Mouse (Mus musculus) adrenal gland, adult 8-10 months (tissue): ENCODE data around the gene Ky. TPM values are rescaled to one million over a fixed set of nuclear protein-coding genes. Genes with fewer than 3 reads are reported as not detected.
A peak's percentile ranks its signal among the peaks of the same experiment; 100 is the strongest.

Source experiments
- DNase-seq: peaks from one replicate; pipeline ENCODE4 v3.0.0; 2022
- total RNA-seq, 4 experiments: library from RNA; stranded (reverse); gene quantifications; 2 replicates each; pipeline ENCODE4 v1.2.4; 2022

Ky gene
- 1 to 10 TPM in 1 of 4 experiments, under 1 TPM in 3; 0.56 to 1.9 (median 0.72) TPM for total RNA-seq

DNA sequence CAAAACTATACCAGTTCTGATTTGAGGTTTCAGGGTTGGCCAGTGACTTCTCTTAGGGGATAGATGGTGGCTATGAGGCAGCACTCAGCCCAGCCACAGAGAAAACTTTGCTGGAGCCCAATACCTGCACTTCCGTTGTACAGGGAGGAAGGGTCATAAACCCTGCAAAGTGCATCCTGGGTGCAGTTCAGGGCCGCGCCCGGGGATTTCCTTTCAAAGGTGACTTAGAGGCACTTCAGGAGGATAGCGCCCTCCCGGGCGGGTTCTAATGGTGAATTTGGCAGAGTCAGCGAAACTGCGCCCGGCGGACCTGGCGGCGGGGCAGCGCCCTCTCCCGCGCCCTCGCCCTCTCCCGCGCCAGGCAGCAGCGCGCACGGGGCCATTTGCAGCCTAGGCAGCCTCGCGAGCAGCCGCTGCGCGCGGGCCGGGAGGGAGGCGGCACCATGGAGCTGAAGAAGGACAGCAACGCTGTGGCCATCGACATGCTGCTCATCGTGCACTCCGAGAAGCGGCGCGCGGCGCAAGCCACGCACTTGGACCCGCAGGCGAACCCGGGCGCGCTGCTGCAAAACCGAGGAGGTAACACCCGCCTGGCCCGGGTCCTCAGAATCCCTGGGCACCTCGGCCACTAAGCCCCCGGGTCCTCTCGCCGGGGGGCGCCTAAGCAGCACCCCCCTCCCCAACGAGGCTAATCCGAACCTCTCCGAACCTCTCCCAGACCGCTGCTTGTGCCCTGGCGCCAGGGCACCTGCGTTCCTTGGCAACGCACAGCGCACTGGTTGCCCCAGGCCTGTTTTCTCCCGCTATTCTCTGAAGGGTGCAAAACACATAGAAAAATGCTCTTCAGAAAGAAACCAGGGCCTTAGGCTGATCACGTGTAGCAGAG, at the start of gene Ky:
Gene Ky (plus strand): TSS at position 51 of the 886 bp plus-strand sequence.
- no peak for DNase-seq

- DNase-seq, result no peak
Observed at GRCm38 (mm10) chr9:102462251-102462650, 43.3 kb upstream of the Ky start.

- DNase-seq, result no peak
Observed at GRCm38 (mm10) chr9:102465044-102465443, 40.5 kb upstream of the Ky start.

GRCm38 (mm10) chr9:102465726-102466125, 39.8 kb upstream of the Ky start:
- DNase-seq, result no peak

DNA sequence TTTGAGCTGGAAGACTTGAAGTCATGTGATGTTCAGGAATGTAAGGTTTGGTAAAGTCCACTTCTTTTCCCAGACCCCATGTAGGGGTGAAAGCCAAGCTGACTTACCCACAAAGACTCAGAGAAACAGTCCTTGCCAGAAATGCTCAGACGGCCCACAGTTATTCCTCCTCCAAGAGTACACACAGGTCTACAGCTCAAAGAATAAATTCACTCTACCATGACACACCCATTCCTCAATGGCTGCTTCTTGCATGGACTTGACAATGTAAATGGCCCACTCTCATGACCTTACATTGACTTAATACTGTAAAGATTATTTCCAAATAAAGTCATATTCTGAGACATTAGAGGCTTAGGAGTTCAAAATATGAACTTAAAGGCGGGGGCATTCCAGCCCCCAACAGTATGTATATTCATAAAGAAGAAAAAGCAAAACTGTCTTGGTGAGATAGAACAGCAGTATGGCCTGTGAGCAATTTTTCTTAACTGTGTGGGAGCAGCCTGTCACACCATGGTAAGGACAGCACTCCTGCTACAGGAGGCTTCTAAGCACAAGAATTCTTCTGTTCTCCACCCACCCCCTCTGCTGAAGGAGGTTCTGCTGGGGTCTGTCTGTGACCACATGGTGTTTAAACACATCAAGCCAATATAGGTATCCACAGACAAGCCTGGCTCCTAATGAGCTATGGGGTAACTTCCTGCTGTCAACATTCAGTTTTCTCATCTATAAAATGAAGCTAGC, 35.3 kb upstream of the Ky start:
- no peak for DNase-seq

DNA sequence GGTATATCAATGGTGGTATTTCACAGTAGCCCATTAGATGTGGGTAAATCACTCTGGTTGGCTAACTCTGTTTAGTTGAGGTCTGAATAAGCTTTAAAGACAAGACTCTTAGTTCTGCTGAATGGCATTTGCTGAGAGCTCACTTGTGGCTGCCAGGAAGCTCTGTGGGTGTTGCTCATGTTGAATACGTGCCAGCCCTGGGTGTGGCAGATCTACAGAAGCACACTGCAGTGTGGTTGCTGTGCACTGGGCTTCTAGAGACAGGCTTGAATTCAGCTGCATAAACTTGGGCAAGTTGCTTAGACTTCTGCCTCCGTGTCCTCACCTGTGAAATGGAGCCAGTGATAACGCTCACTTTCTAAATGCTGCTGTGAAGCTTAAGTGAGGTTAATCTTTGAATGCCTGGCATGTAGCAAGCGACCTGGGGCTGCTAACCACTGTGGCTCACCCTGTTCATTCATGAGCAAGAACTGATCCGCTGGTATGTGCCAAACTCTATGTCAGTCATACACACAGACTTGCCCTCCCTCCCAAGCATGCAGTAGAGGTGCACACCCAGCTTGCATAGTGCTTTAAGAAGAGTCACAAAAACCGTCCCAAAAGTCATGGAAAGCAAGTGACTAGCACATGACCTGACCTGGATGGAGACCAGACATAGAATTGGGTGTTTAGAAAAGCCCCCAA, 27.6 kb upstream of the Ky start:
- DNase-seq, result no peak

DNA sequence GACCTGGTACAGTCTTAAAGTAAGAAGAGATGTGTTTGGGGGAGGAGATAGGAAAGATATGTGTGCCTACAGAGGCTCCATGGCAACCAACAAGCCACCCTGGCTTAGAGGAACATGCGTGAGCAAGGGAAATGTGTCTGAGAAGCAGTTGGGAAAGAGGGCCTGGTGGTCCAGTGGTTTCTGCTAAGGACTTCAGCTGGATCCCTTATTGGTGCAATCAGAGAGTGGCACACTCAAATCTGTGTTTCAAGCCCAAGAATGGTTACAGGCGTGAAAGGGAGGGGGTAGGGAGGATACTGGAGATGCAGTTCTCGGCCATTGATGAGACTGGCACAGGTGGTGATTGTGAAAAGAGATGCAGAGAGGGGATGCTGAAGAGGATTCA, 27.1 kb upstream of the Ky start:
- DNase-seq, result no peak

GRCm38 (mm10) chr9:102479022-102479421, 26.5 kb upstream of the Ky start:
- peak; percentile 49 for DNase-seq

DNA sequence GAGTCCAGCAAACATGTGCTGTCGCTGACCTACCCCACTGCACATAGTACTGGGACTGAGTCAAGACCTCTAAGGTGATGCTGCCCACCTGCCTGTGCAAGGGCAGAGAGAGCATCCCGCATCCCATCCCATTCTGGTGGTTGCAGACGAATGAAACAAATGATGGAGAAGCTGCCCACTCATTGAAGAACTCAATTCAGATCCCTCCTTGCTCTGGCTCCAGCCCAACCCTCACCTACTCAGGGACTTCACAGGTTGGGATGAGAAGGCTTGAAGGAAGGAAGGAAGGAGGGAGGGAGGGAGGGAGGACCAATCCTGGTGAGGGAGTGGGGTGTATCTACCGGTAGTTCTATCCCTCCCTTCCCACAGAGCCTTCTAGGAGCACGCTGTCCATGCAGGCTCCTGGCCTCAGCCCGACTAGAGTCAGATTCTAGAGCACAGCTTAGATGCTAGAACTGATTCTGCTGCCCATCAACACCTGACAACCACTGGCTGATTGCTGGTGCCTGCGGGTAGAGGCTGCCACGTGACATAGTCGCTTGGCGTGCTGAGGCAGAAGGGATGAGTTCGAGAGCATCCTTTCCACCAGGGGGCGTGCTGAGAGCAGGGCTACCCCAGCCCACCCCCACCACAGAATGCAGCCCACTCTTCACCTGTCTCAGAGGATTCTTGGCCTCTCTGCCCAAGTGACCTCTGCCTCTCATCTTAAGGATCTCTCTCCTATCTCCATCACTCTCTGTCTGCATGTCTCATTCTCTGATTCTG, 13.3 kb upstream of the Ky start:
- DNase-seq, result no peak

- peak; percentile 50 for DNase-seq
Observed at GRCm38 (mm10) chr9:102493044-102493443, 12.5 kb upstream of the Ky start.

- no peak for DNase-seq
Observed at GRCm38 (mm10) chr9:102493916-102494315, 11.6 kb upstream of the Ky start.

DNA sequence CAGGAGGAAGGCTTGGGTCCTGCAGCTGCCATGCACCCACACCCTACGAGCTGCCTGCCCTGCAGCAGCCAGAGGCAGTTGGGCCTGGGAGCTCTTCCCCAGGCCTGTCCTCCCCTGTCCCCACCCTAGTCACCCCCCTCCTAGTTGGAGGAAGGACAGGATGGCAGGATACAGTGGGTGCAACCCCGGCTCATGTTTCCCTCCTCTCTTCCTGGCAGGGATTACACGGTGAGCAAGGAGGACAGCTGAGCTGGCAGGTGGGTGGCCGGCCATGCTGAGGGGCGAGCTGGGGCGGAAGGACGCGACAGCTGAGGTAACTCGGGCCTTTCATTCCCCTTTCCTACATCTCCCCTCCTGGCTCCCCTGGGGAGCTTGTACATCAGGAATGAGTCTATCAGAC, 11.1 kb upstream of the Ky start:
- no peak for DNase-seq

DNA sequence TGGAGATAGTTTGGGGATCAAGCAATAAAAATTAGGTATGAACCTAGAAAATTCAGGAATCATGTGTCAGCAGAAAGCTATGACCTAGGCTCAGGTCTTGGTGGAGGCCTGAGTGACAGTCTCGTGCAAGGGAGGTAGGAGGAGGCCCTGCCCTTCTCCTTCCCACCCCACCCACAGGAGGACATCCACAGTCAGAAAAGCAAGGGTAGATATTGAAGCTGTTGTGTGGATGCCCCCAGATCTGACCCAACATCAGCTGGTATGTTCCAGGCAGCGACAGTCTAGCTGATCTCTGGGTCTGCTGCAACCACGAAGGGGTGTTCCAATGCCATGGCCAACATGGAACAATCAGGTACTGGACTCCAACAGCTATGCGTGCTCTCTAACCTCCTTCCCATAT, 10.3 kb upstream of the Ky start:
- DNase-seq, result no peak

DNA sequence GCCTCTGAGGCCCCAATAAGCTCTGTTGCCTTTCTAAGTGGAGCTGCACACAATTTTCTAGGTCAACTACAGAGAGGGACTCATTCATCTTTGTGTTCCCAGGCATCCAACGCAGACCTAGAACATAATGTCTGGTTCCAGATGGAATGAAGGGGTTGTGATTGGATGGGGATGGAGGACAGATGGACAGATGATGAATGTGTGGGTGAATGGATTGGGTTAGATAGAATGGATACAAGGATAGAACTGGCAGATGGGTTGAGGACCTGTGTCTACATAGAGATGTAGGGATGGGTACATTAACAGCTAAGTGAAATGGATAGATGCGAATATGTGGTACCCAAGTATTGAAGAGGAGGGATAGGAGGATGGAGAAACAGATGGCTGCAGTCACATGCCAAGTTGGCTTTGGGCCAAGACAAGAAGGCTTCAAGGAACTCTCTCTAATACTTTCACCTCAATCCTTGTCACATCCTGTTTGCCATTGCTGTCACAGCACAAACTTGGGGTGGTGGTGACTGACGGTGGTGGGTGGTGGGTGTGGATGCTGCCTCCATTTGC, 9.0 kb upstream of the Ky start:
- no peak for DNase-seq

GRCm38 (mm10) chr9:102497089-102497690, 8.4 kb upstream of the Ky start:
- DNase-seq, result peak; percentile 77

DNA sequence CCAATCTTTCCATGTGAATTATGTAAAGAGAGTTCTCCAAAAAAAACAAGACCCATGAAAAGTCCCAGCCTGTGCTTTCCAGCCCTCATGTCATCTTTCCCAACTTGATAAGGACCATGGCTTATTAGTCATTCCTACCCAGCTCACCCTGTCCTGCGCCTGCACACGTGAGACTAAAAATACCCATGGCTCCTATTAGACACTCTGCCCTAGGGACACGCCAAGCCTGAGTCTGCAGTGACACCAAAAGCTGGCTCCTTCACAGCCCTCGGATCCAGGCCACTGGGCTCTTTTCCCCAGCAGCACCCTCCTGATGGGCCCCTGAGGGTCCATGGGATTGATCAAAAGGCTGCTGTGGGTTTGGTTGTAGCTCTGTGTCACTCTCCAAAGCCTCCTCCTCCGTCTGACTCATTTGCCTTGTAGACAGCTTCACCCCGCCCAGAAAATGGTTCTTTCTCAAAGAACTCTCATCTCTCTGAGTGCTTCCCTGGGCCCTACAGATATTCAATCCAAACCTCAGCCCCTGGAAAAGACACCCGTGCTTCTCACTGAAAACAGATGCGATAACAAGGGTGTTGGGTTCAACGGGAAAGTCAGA, 7.6 kb upstream of the Ky start:
- DNase-seq, result peak; percentile 83

DNA sequence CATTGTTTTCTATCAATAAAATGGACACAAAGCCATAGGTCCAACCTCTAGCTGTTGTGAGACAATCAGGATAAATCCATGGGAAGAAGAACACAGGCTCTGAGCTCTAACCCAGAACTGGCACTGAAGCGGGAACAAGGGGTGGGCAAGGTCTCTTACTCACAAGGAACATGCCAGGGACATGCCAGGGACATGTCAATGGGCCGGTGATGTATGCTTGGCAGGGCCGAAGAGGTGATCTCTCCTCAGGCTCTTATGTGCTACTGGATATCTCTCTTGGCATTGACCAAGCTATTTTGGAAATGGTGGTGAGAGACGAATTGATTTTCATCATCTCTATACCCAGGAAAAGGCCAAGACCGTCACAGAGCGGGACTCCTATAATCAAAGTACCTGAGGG, 6.8 kb upstream of the Ky start:
- DNase-seq, result no peak

DNA sequence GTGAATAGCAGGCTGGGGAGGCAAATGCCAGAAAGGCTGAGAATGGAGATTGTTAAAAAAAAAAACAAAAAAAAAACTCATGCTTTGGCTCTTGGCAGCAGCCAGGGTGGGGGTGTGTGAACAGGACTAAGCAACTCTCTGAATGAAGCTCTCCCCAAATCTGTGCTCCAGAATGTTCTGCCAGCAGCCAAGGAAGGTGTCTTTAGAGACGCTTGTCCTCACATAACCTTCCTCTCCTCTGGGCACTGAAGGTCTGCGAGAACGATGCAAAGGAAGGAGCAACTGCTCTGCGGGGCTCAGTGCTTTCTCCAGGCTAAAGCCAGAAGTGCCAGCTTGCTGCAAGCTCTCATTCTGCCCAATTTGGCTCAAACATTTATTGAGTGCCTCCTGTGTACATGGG, 6.3 kb upstream of the Ky start:
- no peak for DNase-seq

- DNase-seq, result no peak
Observed at GRCm38 (mm10) chr9:102499746-102500145, 5.8 kb upstream of the Ky start.

DNA sequence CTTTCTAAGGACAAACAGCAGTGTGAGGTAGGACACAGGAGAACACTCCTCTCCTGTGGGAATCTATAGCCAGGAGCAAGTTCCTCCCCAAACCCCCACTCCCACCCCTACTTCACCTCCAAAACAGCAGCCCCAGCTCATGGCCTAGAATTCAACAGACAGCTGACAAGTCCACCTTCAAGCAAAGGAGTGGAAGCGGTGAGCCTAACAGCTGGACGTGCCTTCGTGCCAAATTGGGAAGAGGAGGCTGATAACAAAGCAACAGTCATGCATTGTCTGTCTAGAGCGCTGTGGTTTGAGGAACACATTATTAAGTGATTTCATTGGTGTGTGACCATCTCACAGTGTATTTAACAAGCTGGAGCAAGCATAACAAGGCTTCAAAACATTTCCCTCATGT, 4.4 kb upstream of the Ky start:
- no peak for DNase-seq

- no peak for DNase-seq
Observed at GRCm38 (mm10) chr9:102502015-102502633, 3.4 kb upstream of the Ky start.
